Mouse (Mus musculus): Measurements from ENCODE around the gene Trim7. TPM values are rescaled to one million over a fixed set of nuclear protein-coding genes. Genes with fewer than 3 reads are reported as not detected.

Gene Trim7
- polyA plus RNA-seq, 1 experiment: 1.9 TPM

DNA sequence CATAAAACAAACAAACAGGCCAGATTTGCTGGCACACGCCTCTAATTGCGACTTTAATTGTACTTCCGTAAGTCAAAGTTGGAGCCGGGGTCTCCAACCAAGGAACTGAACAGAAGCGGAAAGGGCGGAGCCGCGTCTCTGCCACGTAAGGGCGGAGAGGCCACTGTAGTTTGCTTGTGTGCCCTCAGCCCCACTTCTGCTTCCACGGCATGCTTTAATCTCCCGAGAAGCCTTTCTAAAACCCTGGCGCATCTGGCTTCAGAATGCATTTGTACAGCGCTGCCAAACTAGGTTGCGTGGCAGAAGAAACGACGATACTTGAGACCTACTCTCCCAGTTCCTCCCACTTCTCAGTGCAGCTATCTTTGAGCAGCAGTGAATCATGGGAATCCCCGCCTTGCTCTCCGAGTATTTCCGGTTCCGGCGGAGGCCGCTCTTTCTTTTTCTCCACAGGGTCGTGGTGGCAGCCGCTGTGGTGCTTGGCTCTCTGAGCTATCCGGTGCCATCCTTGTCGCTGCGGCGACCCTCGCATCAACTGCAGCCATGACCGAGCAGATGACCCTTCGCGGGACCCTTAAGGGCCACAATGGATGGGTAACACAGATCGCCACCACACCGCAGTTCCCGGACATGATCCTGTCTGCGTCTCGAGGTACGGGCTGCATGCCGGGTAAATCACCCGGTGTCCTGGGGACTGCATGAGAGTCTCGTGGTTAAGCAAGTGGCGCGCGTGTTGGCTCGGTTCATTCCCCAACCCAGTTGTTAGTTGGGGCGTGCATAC is 25.8 kb upstream of the Trim7 start, which contains the start of gene Rack1:
Gene Rack1 (plus strand): TSS at position 412 of the 781 bp plus-strand sequence.
- no peak for TF ChIP-seq MYOG (IDR thresholded peaks at IDR 0.05; ENCODE audit: control insufficient read depth, extremely low read depth, insufficient read length)
- TF ChIP-seq CEBPB (IDR thresholded peaks at IDR 0.05; ENCODE audit: low read depth): no peak
- TF ChIP-seq CTCF (IDR thresholded peaks at IDR 0.05; ENCODE audit: control insufficient read depth, insufficient read depth, insufficient read length): no peak
- TF ChIP-seq MYOD1 (IDR thresholded peaks at IDR 0.05; ENCODE audit: control insufficient read depth, insufficient read length, low read depth): no peak
- TF ChIP-seq FOSL1 (IDR thresholded peaks at IDR 0.05; ENCODE audit: insufficient read depth, low read length, poor library complexity, severe bottlenecking): no peak
- no peak for TF ChIP-seq USF1 (IDR thresholded peaks at IDR 0.05; ENCODE audit: low read depth)
- TF ChIP-seq MAX (IDR thresholded peaks at IDR 0.05): peak; percentile 79
- Histone ChIP-seq H3K27me3 (ENCODE audit: control insufficient read depth, insufficient read depth, insufficient read length) (no peaks in the 10 kb centered on the region), H3K79me2 (ENCODE audit: control insufficient read depth, insufficient read depth) (peaks cover 78% of the 10 kb centered on the region), H3K36me3 (ENCODE audit: control insufficient read depth, insufficient read depth) (peaks cover 46% of the 10 kb centered on the region), H3ac (ENCODE audit: control insufficient read depth, insufficient read length, low read depth) (peak within 1 kb of the TSS; percentile 97), H3K79me3 (ENCODE audit: low read depth) (peaks cover 54% of the 10 kb centered on the region), H3K4me3 (ENCODE audit: insufficient read depth, poor library complexity, severe bottlenecking) (peak within 1 kb of the TSS; percentile 95)

DNA sequence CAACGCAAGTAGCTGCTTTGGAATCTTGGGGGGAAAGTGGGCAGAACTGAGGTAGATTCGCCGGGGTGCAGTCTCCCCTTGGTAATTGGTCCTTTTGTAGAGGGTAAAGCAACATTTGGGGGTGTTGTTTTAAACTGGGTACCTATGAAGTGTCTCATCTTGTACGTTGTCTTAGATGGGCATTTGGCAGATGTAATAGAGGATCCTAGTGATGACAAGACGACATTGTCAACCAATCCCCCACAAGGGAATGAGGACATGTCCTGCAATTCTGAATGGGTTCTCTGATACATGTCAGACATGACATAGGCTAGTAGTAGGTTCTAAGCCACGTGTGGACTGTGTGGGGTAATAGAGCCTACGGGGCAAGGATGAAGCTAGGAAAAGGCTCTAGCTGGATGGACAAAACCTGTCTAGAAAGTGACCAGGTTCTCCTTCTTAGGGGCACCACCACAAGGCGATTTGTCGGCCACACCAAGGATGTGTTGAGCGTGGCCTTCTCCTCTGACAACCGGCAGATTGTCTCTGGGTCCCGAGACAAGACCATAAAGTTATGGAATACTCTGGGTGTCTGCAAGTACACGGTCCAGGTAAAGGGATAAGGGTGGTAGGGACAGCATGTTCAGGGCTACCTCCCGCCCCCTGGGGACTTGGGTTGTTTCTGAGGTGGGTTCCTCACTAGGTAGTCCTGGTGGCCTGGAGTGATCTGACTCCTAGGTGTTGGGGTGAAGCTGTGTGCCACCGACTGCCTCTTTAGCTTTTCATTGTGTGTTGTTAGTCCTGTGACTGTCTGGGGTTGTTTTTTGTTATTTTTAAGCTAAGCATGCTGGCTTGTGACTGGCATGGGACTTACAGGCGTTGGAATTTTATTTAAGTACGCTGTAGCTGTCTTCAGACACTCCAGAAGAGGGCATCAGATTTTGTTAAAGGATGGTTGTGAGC is 23.8 kb upstream of the Trim7 start:
- Histone ChIP-seq H3ac (ENCODE audit: control insufficient read depth, insufficient read length, low read depth) (peak overlapping the region; percentile 97), H3K4me3 (ENCODE audit: insufficient read depth, poor library complexity, severe bottlenecking) (peak overlapping the region; percentile 95), H3K27me3 (ENCODE audit: control insufficient read depth, insufficient read depth, insufficient read length) (no peaks in the 10 kb centered on the region), H3K36me3 (ENCODE audit: control insufficient read depth, insufficient read depth) (peaks cover 66% of the 10 kb centered on the region), H3K79me3 (ENCODE audit: low read depth) (peaks cover 54% of the 10 kb centered on the region), H3K79me2 (ENCODE audit: control insufficient read depth, insufficient read depth) (peaks cover 80% of the 10 kb centered on the region)
- TF ChIP-seq USF1 (IDR thresholded peaks at IDR 0.05; ENCODE audit: low read depth) (no peak), MAX (IDR thresholded peaks at IDR 0.05) (peak; percentile 19)

DNA sequence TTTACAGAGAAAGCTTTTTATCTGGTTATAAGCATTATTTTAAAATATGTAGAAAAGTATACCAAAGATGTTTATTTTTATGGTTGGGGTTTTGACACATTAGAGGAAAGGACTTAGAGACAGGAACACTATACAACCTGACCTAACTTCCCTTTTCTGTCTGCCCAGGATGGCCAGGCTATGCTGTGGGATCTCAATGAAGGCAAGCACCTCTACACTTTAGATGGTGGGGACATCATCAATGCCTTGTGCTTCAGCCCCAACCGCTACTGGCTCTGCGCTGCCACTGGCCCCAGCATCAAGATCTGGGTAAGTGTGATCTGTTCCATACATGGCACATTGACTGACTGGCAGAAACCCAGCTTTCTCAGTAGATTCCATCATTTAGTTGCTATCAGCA is 22.0 kb upstream of the Trim7 start:
- Histone ChIP-seq H3K4me3 (ENCODE audit: insufficient read depth, poor library complexity, severe bottlenecking) (no peak overlapping the region), H3K79me2 (ENCODE audit: control insufficient read depth, insufficient read depth) (peaks cover 61% of the 10 kb centered on the region), H3K36me3 (ENCODE audit: control insufficient read depth, insufficient read depth) (peaks cover 84% of the 10 kb centered on the region), H3K79me3 (ENCODE audit: low read depth) (peaks cover 44% of the 10 kb centered on the region), H3K27me3 (ENCODE audit: control insufficient read depth, insufficient read depth, insufficient read length) (no peaks in the 10 kb centered on the region), H3ac (ENCODE audit: control insufficient read depth, insufficient read length, low read depth) (no peak overlapping the region)
- no peak for TF ChIP-seq CTCF (IDR thresholded peaks at IDR 0.05; ENCODE audit: control insufficient read depth, insufficient read depth, insufficient read length)
- no peak for TF ChIP-seq CEBPB (IDR thresholded peaks at IDR 0.05; ENCODE audit: low read depth)
- no peak for TF ChIP-seq FOSL1 (IDR thresholded peaks at IDR 0.05; ENCODE audit: insufficient read depth, low read length, poor library complexity, severe bottlenecking)
- no peak for TF ChIP-seq MYOG (IDR thresholded peaks at IDR 0.05; ENCODE audit: control insufficient read depth, extremely low read depth, insufficient read length)

DNA sequence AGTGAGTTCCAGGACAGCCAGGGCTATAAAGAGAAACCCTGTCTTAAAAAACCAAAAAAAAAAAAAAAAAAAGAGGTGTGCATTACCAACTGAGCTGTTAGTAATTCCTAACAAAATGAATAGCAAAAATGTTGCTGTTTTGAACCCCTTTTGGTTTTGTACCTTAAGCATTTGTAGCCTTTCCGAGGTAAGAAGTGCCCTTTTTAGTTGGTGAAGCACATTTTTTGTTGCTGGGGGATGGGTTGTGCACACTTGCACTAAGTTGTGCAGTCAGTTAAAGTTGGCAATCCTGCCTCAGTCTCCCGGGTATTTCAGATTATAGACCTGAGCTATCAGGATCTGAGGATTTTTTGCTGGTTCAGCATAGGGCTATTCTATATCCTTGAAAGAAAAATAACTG is 21.0 kb upstream of the Trim7 start:
- TF ChIP-seq MAX (IDR thresholded peaks at IDR 0.05) (no peak), MYOG (IDR thresholded peaks at IDR 0.05; ENCODE audit: control insufficient read depth, extremely low read depth, insufficient read length) (no peak), USF1 (IDR thresholded peaks at IDR 0.05; ENCODE audit: low read depth) (no peak), MYOD1 (IDR thresholded peaks at IDR 0.05; ENCODE audit: control insufficient read depth, insufficient read length, low read depth) (no peak), FOSL1 (IDR thresholded peaks at IDR 0.05; ENCODE audit: insufficient read depth, low read length, poor library complexity, severe bottlenecking) (no peak)
- Histone ChIP-seq H3K36me3 (ENCODE audit: control insufficient read depth, insufficient read depth) (peaks cover 94% of the 10 kb centered on the region), H3K27me3 (ENCODE audit: control insufficient read depth, insufficient read depth, insufficient read length) (no peaks in the 10 kb centered on the region), H3K4me3 (ENCODE audit: insufficient read depth, poor library complexity, severe bottlenecking) (no peak overlapping the region), H3K79me2 (ENCODE audit: control insufficient read depth, insufficient read depth) (peaks cover 53% of the 10 kb centered on the region), H3K79me3 (ENCODE audit: low read depth) (peaks cover 44% of the 10 kb centered on the region), H3ac (ENCODE audit: control insufficient read depth, insufficient read length, low read depth) (no peak overlapping the region)

DNA sequence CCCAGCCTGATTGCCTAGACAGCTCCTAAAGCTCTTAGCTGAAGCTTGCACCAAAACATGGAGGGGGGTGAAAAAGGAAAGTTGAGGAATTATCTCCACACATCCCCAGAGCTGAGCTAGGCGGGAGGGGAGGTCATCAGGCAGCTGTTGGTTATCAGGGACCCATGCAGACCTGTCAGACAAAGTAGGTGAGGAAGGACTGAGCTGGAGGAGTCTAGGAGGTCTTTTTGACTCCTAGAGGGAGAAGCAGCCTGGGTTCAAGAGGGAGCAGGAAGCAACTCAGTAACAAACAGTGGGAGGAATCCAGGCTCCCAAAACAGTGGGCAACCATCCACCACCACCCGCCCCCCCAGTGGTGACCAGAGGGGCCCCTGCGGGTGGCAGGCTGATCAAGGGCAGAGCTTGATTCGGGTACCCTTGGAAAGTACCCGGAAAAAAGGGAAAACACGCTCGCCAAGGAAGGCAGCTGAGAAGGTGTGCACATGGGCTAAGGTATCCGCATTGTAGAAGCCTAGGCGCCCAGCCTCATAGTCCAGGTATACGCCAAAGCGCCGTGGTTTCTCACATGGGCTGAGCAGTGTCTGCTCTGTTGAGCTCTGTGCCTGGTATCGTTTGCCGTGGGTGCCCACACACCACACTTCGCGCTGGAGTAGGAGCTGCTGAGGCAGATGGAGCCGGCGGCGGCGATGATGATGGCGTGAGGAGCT is 18.9 kb upstream of the Trim7 start:
- TF ChIP-seq MAX (IDR thresholded peaks at IDR 0.05) (no peak), MYOD1 (IDR thresholded peaks at IDR 0.05; ENCODE audit: control insufficient read depth, insufficient read length, low read depth) (no peak), MYOG (IDR thresholded peaks at IDR 0.05; ENCODE audit: control insufficient read depth, extremely low read depth, insufficient read length) (no peak), USF1 (IDR thresholded peaks at IDR 0.05; ENCODE audit: low read depth) (no peak), CEBPB (IDR thresholded peaks at IDR 0.05; ENCODE audit: low read depth) (no peak), CTCF (IDR thresholded peaks at IDR 0.05; ENCODE audit: control insufficient read depth, insufficient read depth, insufficient read length) (no peak), FOSL1 (IDR thresholded peaks at IDR 0.05; ENCODE audit: insufficient read depth, low read length, poor library complexity, severe bottlenecking) (no peak)
- no peak overlapping the region for H3K4me3 ChIP-seq (ENCODE audit: insufficient read depth, poor library complexity, severe bottlenecking)
- peaks cover 98% of the 10 kb centered on the region for H3K36me3 ChIP-seq (ENCODE audit: control insufficient read depth, insufficient read depth)
- H3K79me3 ChIP-seq (ENCODE audit: low read depth): peaks cover 26% of the 10 kb centered on the region
- H3K79me2 ChIP-seq (ENCODE audit: control insufficient read depth, insufficient read depth): peaks cover 33% of the 10 kb centered on the region
- no peaks in the 10 kb centered on the region for H3K27me3 ChIP-seq (ENCODE audit: control insufficient read depth, insufficient read depth, insufficient read length)
- H3ac ChIP-seq (ENCODE audit: control insufficient read depth, insufficient read length, low read depth): no peak overlapping the region

Data from C2C12 (cell line).